Mouse (Mus musculus) small intestine, adult 2 months (tissue): ENCODE measurements at regions not wholly inside any gene's neighbourhood (a gene's known extent, or its start where the extent isn't known, plus 50 kb on each side); places are given as distances from the start of the nearest gene placed in this dataset.

Experiments
- H3K27ac ChIP-seq: fragments of 200-500 bp; 2 replicates; pipeline ENCODE4 v1.5.1; 2012; ENCODE audit warnings: low read depth, low read length, control low read depth, inconsistent platforms; ENCODE audit not compliant: insufficient read depth
- H3K27me3 ChIP-seq: fragments of 200-500 bp; 2 replicates; pipeline ENCODE4 v1.6.1; 2012; ENCODE audit warnings: mild to moderate bottlenecking, moderate library complexity, low read length, inconsistent platforms; ENCODE audit not compliant: control insufficient read depth, insufficient read depth
- H3K36me3 ChIP-seq: fragments of 200-500 bp; 2 replicates; pipeline ENCODE4 v1.6.1; 2012; ENCODE audit warnings: mild to moderate bottlenecking, low read length, control low read depth, inconsistent platforms; ENCODE audit not compliant: control insufficient read depth, insufficient read depth
- H3K4me1 ChIP-seq: fragments of 200-500 bp; 2 replicates; pipeline ENCODE4 v1.6.1; 2012; ENCODE audit warnings: low read length, inconsistent platforms, mixed read lengths; ENCODE audit not compliant: control insufficient read depth, insufficient read depth, insufficient read length
- H3K4me3 ChIP-seq: fragments of 200-500 bp; 2 replicates; pipeline ENCODE4 v1.5.1; 2012; ENCODE audit warnings: low read depth, mild to moderate bottlenecking, control low read depth, inconsistent platforms, low read length, moderate library complexity
- CTCF ChIP-seq: fragments of 200-500 bp; IDR thresholded peaks from 2 replicates; pipeline ENCODE4 v1.5.1; 2012; ENCODE audit warnings: low read depth, mild to moderate bottlenecking, control low read depth, inconsistent platforms, low read length, moderate library complexity, mixed read lengths; ENCODE audit not compliant: insufficient replicate concordance, insufficient read length; ENCODE audit errors: extremely low read depth
- POLR2A ChIP-seq: fragments of 200-500 bp; IDR thresholded peaks from 2 replicates; pipeline ENCODE4 v1.6.1; 2012; ENCODE audit warnings: low read depth, mild to moderate bottlenecking, control low read depth, inconsistent platforms, low read length, moderate library complexity
- WGBS: fragments of 180-500 bp; shearing (Covaris S2); methylation state at CpG from one replicate; pipeline ENCODE4 v1.1.7; 2018; 5-methylcytosine and 5-hydroxymethylcytosine counted together

- Histone ChIP-seq H3K4me3 (no peak overlapping the region), H3K4me1 (no peaks in the 10 kb centered on the region), H3K27me3 (no peaks in the 10 kb centered on the region), H3K27ac (no peak overlapping the region), H3K36me3 (no peaks in the 10 kb centered on the region)
- TF ChIP-seq CTCF (no peak), POLR2A (no peak)
Measured at GRCm38 (mm10) chr12:49732351-49732750, 347.4 kb downstream of the Gm43517 start.

GRCm38 (mm10) chr12:49737100-49737499 lies 352.1 kb downstream of the Gm43517 start:
- H3K27me3 ChIP-seq, result no peaks in the 10 kb centered on the region
- no peak overlapping the region for H3K4me3 ChIP-seq
- WGBS, result 75% methylated on average over 4 of the region's 4 CpGs
- TF ChIP-seq CTCF, result no peak
- H3K27ac ChIP-seq, result no peak overlapping the region
- H3K4me1 ChIP-seq, result no peaks in the 10 kb centered on the region
- H3K36me3 ChIP-seq, result no peaks in the 10 kb centered on the region

GRCm38 (mm10) chr12:49739960-49740740 lies 355.2 kb downstream of the Gm43517 start:
- TF ChIP-seq POLR2A, result no peak
- TF ChIP-seq CTCF, result no peak
- H3K4me1 ChIP-seq, result no peaks in the 10 kb centered on the region
- no peaks in the 10 kb centered on the region for H3K27me3 ChIP-seq
- no peak overlapping the region for H3K27ac ChIP-seq
- WGBS, result 77% methylated on average over 12 of the region's 12 CpGs
- no peaks in the 10 kb centered on the region for H3K36me3 ChIP-seq
- H3K4me3 ChIP-seq, result no peak overlapping the region

GRCm38 (mm10) chr12:49743402-49743801 lies 358.4 kb downstream of the Gm43517 start:
- no peaks in the 10 kb centered on the region for H3K27me3 ChIP-seq
- no peaks in the 10 kb centered on the region for H3K36me3 ChIP-seq
- H3K4me1 ChIP-seq, result no peaks in the 10 kb centered on the region
- no peak overlapping the region for H3K27ac ChIP-seq
- TF ChIP-seq CTCF (no peak), POLR2A (no peak)
- 81% methylated on average over 2 of the region's 2 CpGs for WGBS
- no peak overlapping the region for H3K4me3 ChIP-seq

GRCm38 (mm10) chr12:49747081-49747480 lies 362.1 kb downstream of the Gm43517 start:
- WGBS, result 71% methylated on average over 2 of the region's 2 CpGs
- Histone ChIP-seq H3K27me3 (no peaks in the 10 kb centered on the region), H3K36me3 (no peaks in the 10 kb centered on the region), H3K4me1 (no peaks in the 10 kb centered on the region), H3K27ac (no peak overlapping the region), H3K4me3 (no peak overlapping the region)
- TF ChIP-seq POLR2A (no peak), CTCF (no peak)

- no peak overlapping the region for H3K4me3 ChIP-seq
- H3K27ac ChIP-seq, result no peak overlapping the region
- 78% methylated on average over 4 of the region's 4 CpGs for WGBS
- no peaks in the 10 kb centered on the region for H3K36me3 ChIP-seq
- no peaks in the 10 kb centered on the region for H3K27me3 ChIP-seq
- H3K4me1 ChIP-seq, result no peaks in the 10 kb centered on the region
- no peak for TF ChIP-seq POLR2A
- no peak for TF ChIP-seq CTCF
Measured at GRCm38 (mm10) chr12:49758391-49758790, 373.4 kb downstream of the Gm43517 start.

- WGBS, result 62% methylated on average over 2 of the region's 2 CpGs
- no peak overlapping the region for H3K4me3 ChIP-seq
- H3K4me1 ChIP-seq, result no peaks in the 10 kb centered on the region
- TF ChIP-seq POLR2A (no peak), CTCF (no peak)
- no peak overlapping the region for H3K27ac ChIP-seq
- H3K36me3 ChIP-seq, result no peaks in the 10 kb centered on the region
- H3K27me3 ChIP-seq, result no peaks in the 10 kb centered on the region
Measured at GRCm38 (mm10) chr12:49764541-49764940, 379.6 kb downstream of the Gm43517 start.
